Mouse (Mus musculus) erythroblast, embryonic 14.5 days (primary cell): ENCODE results near the gene Hist2h2bb.

Source experiments
- GATA1 ChIP-seq: IDR thresholded peaks from 2 replicates; pipeline ENCODE4 v1.6.1; 2012; ENCODE audit warnings: low read length, inconsistent platforms, mixed read lengths
- TAL1 ChIP-seq: IDR thresholded peaks from 3 replicates; pipeline ENCODE4 v1.6.1; 2012; ENCODE audit warnings: low read length, inconsistent platforms, mixed read lengths

- TF ChIP-seq GATA1 = no peak
- no peak for TF ChIP-seq TAL1
These were observed 7.9 kb upstream of the Hist2h2bb start for GRCm38 (mm10) chr3:96261623-96262022.
